Mouse (Mus musculus) gastrocnemius, adult 8-10 months (tissue): Measurements from ENCODE around the gene Sipa1l1. TPM values are rescaled to one million over a fixed set of nuclear protein-coding genes. Genes with fewer than 3 reads are reported as not detected.

Source experiments
- DNase-seq, 2 experiments: peaks; one replicate each; pipeline ENCODE4 v3.0.0; 2022; ENCODE audit warnings: low spot score in 2 of 2
- total RNA-seq, 4 experiments: library from RNA; stranded (reverse); gene quantifications; 2 replicates each; pipeline ENCODE4 v1.2.4; 2022

Gene Sipa1l1
- total RNA-seq, 4 experiments from 2014 or later = 6.1 to 9.7 (median 7.3) TPM

- DNase-seq = no peak
These were observed 76.1 kb downstream of the Sipa1l1 start for GRCm38 (mm10) chr12:82245219-82245618.

DNA sequence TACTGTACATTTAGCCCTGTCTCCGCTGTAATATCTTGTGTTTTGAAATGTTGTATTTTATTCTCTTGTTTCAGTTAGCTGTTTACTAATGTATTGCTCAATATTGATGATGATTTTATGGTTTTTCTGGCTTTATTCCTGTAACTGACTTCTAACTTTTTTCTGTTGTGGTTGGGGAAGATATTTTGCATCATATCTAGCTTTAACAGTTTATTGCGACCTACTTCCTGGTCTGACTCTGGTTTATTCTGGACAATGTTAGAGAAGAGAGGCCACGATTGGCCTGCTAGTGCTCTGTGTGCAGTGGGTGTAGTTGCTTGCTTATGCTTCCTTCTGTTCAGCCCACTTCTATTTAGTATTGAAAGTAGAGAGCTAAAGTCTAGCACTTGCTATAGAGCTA, 77.3 kb downstream of the Sipa1l1 start:
- no peak for DNase-seq

- no peak for DNase-seq
These were observed 78.5 kb downstream of the Sipa1l1 start for GRCm38 (mm10) chr12:82247371-82248258.

DNA sequence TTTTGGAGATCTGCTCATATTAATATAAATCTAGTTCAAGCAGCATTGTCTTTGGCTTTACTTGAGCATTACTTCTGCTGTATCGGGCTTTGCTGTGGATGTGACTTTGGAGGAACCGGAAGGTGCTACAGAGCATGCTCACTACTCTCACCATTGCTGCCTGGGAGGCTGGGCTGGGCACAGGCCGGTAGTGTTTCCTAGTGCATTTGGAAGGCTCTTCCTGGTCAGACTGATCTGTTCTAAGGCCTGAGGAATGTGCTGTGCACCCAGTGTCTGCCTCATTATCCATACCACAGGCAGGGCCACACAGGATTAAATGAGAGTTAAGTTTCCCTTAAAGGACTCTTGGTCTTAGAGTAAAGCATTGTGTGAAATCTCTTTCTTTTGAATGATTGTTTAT, 79.4 kb downstream of the Sipa1l1 start:
- DNase-seq = no peak

GRCm38 (mm10) chr12:82251328-82251727, 82.2 kb downstream of the Sipa1l1 start:
- DNase-seq = no peak

DNA sequence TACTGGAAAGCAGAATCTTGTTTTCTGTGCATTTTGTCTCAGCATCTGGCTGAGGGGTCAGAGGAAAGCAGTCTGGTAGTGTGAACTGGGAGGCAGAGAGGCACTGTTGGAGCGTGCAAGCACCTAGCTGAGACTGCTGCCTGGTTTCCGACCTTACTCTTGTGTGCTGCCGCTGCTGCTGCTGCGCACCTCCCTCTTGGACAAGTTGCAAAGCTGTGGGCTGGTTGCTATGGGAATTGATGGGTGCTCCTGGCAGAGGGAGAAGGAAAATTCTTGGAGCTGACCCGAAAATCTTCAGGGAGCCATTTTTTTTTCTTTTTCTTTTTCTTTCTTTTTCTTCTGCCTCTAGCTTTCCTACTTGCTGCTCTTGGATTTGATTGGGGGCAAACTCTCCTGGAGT, 85.0 kb downstream of the Sipa1l1 start:
- no peak for DNase-seq

DNA sequence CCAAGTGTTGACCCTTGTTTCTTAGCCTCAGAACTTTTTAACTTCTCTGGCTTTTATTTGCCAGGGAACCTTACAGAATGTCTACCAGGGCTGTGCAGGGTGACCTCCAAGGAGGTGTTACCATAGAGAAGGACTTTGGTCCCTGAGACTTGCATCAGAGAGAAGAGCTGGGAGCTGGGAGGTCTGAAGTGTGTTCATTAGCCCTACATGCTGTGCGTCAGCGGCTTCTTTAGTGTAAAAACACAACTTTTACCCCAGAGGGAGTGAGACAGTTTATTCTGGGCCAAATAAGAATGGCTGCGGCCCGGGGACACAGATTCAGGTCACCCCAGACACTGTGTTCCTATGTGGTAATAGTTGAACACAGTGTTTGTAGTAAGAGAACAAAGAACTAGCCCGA, 86.9 kb downstream of the Sipa1l1 start:
- no peak for DNase-seq

- DNase-seq = no peak
These were observed 87.9 kb downstream of the Sipa1l1 start for GRCm38 (mm10) chr12:82256921-82257500.

- no peak for DNase-seq
These were observed 89.1 kb downstream of the Sipa1l1 start for GRCm38 (mm10) chr12:82257994-82258785.

DNA sequence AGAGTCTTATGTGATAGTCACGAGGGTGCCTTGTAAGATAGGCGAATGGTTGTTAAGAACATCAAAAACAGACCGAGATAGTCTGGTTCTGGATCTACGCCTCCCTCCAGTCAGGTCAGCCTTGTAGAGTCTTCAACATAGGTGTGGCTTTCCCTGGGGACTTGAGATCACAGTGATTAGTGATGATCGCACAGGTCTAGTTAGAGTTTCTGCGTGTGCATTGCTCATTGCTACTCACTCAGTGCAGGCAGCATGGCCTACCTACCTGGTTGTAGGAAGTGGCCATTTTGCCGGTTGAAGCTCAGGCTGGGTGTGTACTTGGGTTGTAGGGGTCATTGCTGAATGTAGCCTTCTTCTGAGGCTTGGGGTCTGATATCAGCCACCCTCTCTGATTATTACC, 94.3 kb downstream of the Sipa1l1 start:
- no peak for DNase-seq

GRCm38 (mm10) chr12:82264083-82264851, 95.1 kb downstream of the Sipa1l1 start:
- DNase-seq = no peak

DNA sequence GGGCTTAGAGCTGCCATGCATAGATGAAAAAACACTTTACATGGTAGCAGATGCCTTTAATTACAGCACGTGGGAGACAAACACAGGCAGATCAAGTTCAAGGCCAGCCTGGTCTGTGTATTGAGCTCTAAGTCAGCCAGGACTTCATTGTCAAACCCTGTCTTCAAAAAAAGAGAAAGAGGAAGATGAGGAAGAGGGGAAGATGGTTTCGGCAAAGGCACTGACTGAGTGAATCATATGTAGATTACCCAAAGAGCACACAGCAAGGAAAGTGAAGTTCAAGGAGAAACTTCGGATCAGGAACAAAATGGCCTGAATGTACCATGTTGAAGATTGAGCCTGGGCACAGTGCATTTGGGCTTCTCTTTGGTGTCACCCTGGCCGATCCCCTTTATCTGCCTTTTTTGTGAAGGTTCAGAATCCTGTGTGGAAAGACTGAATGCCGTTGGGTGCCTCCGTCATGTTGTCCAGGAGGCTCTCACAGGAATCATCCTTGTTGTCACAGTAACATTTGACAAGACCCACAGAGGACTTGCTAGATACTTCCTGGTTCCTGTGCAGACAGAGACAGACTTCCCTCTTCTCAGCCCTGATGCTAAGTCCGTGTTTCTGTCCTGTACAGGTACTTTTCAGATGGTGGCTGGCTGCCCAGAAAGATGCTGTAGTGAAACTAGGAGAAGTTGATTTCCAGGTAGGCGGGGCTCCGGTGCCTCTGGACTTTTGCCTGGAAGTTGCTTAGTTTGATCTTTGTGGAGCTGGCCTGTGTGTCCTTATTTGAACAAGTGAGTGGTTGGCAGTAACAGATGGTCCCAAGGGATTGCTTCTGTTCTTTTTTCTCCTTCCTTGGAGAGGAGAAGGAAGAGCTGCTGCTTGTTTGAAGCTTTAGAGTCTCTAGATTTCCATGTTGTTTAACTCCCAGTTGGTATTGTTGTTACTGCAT, 96.5 kb downstream of the Sipa1l1 start:
- peak in 1 of 2 experiments; percentile 10 for DNase-seq

- DNase-seq = no peak
These were observed 102.3 kb downstream of the Sipa1l1 start for GRCm38 (mm10) chr12:82271447-82271846.

- DNase-seq = no peak
These were observed 104.4 kb downstream of the Sipa1l1 start for GRCm38 (mm10) chr12:82273503-82273902.

- DNase-seq = no peak
These were observed 105.5 kb downstream of the Sipa1l1 start for GRCm38 (mm10) chr12:82274576-82274975.

- DNase-seq = no peak
These were observed 106.6 kb downstream of the Sipa1l1 start for GRCm38 (mm10) chr12:82275767-82276166.

GRCm38 (mm10) chr12:82276591-82276990, 107.5 kb downstream of the Sipa1l1 start:
- DNase-seq = no peak

DNA sequence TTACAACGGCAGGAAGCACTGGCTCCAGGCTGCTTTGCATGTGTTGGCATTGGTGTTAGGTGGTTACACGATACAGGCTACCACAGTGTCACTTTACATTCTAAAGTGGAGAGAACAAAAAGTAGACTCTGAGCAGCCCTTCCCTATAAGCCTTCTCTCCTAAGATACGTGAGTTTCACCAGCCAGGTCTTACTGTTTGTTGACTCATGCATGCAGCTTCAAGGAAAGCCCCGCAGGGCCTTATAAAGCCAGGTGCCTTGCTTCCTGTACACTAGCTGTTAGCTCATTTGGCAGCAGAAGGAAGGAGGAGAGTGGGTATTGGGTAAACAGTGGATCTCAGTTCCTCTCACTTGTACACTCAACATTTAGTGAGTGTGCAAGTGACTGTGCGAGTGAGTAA, 115.5 kb downstream of the Sipa1l1 start:
- DNase-seq = no peak

- no peak for DNase-seq
These were observed 115.9 kb downstream of the Sipa1l1 start for GRCm38 (mm10) chr12:82285018-82285417.

GRCm38 (mm10) chr12:82286068-82286467, 116.9 kb downstream of the Sipa1l1 start:
- DNase-seq = no peak
